Mouse (Mus musculus) midbrain, embryonic 15.5 days (tissue): ENCODE data around the gene Prf1. TPM values are rescaled to one million over a fixed set of nuclear protein-coding genes. Genes with fewer than 3 reads are reported as not detected.
A peak's percentile ranks its signal among the peaks of the same experiment; 100 is the strongest.

ENCODE experiments used
- ATAC-seq: fragments of 200-750 bp; cut with Nextera tagmentation; replicated peaks from 2 replicates; pipeline ENCODE4 v1.8.0; 2017; ENCODE audit warnings: moderate TSS enrichment
- H3K27ac ChIP-seq: fragments of 300-500 bp; sonication (generic); 2 replicates; pipeline ENCODE4 v1.5.1; 2015; ENCODE audit warnings: mild to moderate bottlenecking, inconsistent platforms
- H3K27me3 ChIP-seq: fragments of 300-500 bp; sonication (generic); replicated peaks from 2 replicates; pipeline ENCODE4 v1.6.1; 2015; ENCODE audit warnings: inconsistent platforms
- H3K36me3 ChIP-seq: fragments of 300-500 bp; sonication (generic); replicated peaks from 2 replicates; pipeline ENCODE4 v1.6.1; 2015; ENCODE audit warnings: inconsistent platforms
- H3K4me1 ChIP-seq: fragments of 300-500 bp; sonication (generic); 2 replicates; pipeline ENCODE4 v1.6.1; 2015; ENCODE audit warnings: inconsistent platforms
- H3K4me2 ChIP-seq: fragments of 300-500 bp; sonication (generic); 2 replicates; pipeline ENCODE4 v1.6.1; 2015; ENCODE audit warnings: inconsistent platforms, mild to moderate bottlenecking, moderate library complexity
- H3K4me3 ChIP-seq: fragments of 300-500 bp; sonication (generic); 2 replicates; pipeline ENCODE4 v1.5.1; 2015; ENCODE audit warnings: mild to moderate bottlenecking, inconsistent platforms
- H3K9ac ChIP-seq: fragments of 300-500 bp; sonication (generic); 2 replicates; pipeline ENCODE4 v1.6.1; 2015; ENCODE audit warnings: mild to moderate bottlenecking, inconsistent platforms
- H3K9me3 ChIP-seq: fragments of 300-500 bp; sonication (generic); 2 replicates; pipeline ENCODE4 v1.6.1; 2016; ENCODE audit warnings: inconsistent platforms
- WGBS: fragments of 180-500 bp; shearing (Covaris S2); methylation state at CpG from one replicate; pipeline ENCODE4 v1.1.7; 2015; ENCODE audit warnings: mixed read lengths; 5-methylcytosine and 5-hydroxymethylcytosine counted together
- polyA plus RNA-seq: library from polyadenylated mRNA; unstranded; fragments of >200 nt; fragmentation: Nextera tagmentation; extraction: Ambion mirVana; gene quantifications from 2 replicates; pipeline ENCODE4 v1.2.1, GENCODE M21; 2015

Gene Prf1
- 0.06 TPM in 1 of 2 replicates, not detected in the other for polyA plus RNA-seq

- H3K27me3 ChIP-seq: no peaks in the 10 kb centered on the region
- H3K4me1 ChIP-seq: no peaks in the 10 kb centered on the region
- H3K4me2 ChIP-seq: no peak within 1 kb of the TSS
- no peaks in the 10 kb centered on the region for H3K9me3 ChIP-seq
- no peak for ATAC-seq
- no peak within 1 kb of the TSS for H3K9ac ChIP-seq
- WGBS: 89% methylated on average over 7 of the region's 7 CpGs
- H3K4me3 ChIP-seq: no peak within 1 kb of the TSS
- no peak within 1 kb of the TSS for H3K27ac ChIP-seq
- H3K36me3 ChIP-seq: no peaks in the 10 kb centered on the region
These were observed at the start of gene Prf1 for GRCm38 (mm10) chr10:61297477-61297876. Gene Prf1, plus strand, starts transcription at chr10:61297833.

DNA sequence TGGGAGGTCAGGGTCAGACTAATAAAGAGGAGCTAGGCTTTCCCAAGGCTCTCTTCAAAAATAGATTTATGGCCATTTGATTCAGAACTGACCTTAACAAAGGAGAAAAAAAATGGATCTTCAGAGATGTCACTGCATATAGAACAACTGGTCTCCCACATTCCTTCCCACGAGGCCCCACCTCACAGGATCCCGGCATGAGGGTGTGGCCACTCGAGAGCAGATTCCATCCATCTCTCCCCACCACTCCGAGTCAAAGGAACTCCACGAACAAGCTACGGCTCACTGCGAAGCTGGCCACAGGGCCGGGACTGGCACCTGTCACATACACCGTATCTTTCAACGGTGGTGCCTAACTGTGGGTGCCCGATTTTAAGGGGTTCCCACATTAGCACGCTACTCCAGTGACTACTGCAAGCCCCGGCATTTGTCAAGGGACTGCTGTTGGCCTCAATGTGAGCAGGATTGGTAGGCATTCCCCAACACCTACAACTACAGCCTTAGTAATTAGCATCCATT, 49.0 kb upstream of the Prf1 start:
- Histone ChIP-seq H3K4me1 (no peaks in the 10 kb centered on the region), H3K9ac (no peak overlapping the region), H3K9me3 (no peaks in the 10 kb centered on the region), H3K27me3 (no peaks in the 10 kb centered on the region), H3K27ac (no peak overlapping the region), H3K4me3 (no peak overlapping the region), H3K4me2 (no peak overlapping the region), H3K36me3 (no peaks in the 10 kb centered on the region)
- ATAC-seq: no peak
- WGBS: 90% methylated on average over 13 of the region's 13 CpGs

DNA sequence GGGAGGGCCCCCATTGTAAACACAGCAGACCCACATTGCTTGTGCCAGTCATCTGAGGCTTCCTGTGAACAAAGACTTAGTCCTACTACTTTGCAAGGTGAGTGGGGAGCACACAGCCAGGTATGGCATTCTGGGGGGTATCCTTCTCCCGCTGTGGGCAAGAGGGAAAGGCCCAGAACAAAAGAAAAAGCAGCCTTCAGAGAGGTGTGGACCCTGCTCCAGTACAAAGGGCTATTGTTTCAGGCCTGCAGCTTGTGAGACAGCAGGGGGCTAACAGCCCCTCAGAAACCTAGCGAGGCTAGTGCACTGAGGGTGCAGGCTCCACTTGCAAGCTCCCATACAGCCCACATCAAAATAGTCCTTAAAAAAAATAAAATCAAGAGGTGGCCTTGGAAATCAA, 47.7 kb upstream of the Prf1 start:
- Histone ChIP-seq H3K4me3 (no peak overlapping the region), H3K27me3 (no peaks in the 10 kb centered on the region), H3K9me3 (no peaks in the 10 kb centered on the region), H3K4me2 (no peak overlapping the region), H3K4me1 (no peaks in the 10 kb centered on the region), H3K36me3 (no peaks in the 10 kb centered on the region), H3K9ac (no peak overlapping the region), H3K27ac (no peak overlapping the region)
- WGBS: 14% methylated on average over 2 of the region's 2 CpGs
- no peak for ATAC-seq

GRCm38 (mm10) chr10:61254761-61255160, 42.9 kb upstream of the Prf1 start:
- Histone ChIP-seq H3K4me2 (no peak overlapping the region), H3K4me3 (no peak overlapping the region), H3K9me3 (no peaks in the 10 kb centered on the region), H3K36me3 (no peaks in the 10 kb centered on the region), H3K4me1 (no peaks in the 10 kb centered on the region), H3K9ac (no peak overlapping the region), H3K27me3 (no peaks in the 10 kb centered on the region), H3K27ac (no peak overlapping the region)
- 77% methylated on average over 6 of the region's 6 CpGs for WGBS
- no peak for ATAC-seq

- no peak overlapping the region for H3K27ac ChIP-seq
- no peaks in the 10 kb centered on the region for H3K36me3 ChIP-seq
- WGBS: 83% methylated on average over 8 of the region's 8 CpGs
- H3K9ac ChIP-seq: no peak overlapping the region
- ATAC-seq: no peak
- H3K4me2 ChIP-seq: no peak overlapping the region
- H3K9me3 ChIP-seq: no peaks in the 10 kb centered on the region
- no peaks in the 10 kb centered on the region for H3K27me3 ChIP-seq
- no peak overlapping the region for H3K4me3 ChIP-seq
- H3K4me1 ChIP-seq: no peaks in the 10 kb centered on the region
These were observed 42.4 kb upstream of the Prf1 start for GRCm38 (mm10) chr10:61255190-61255589.

- Histone ChIP-seq H3K4me2 (no peak overlapping the region), H3K27me3 (no peaks in the 10 kb centered on the region), H3K4me3 (no peak overlapping the region), H3K9me3 (no peaks in the 10 kb centered on the region), H3K36me3 (no peaks in the 10 kb centered on the region), H3K27ac (no peak overlapping the region), H3K4me1 (no peaks in the 10 kb centered on the region), H3K9ac (no peak overlapping the region)
- 93% methylated on average over 9 of the region's 9 CpGs for WGBS
- ATAC-seq: no peak
These were observed 41.0 kb upstream of the Prf1 start for GRCm38 (mm10) chr10:61256665-61257064.

DNA sequence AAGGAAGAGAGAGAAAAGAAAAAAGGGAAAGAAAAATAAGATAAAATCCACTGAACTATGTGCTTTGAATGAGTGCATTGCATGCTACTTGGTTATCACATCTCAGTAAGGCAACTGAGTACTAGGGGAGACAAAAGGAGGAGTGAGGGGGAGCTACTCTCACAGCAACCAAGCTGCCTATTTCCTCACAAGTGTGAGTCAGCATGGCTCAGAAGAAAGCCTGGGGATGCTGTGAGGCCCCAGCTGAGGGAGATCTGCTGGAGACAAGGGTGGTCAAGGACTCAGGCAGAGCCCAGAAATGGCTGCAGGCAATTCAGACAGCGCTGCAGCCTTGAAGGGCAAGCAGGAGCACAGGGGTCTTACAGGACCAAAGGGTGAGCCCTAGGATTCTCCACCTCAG, 39.5 kb upstream of the Prf1 start:
- no peaks in the 10 kb centered on the region for H3K27me3 ChIP-seq
- H3K36me3 ChIP-seq: no peaks in the 10 kb centered on the region
- no peak overlapping the region for H3K4me3 ChIP-seq
- ATAC-seq: no peak
- WGBS: 80% methylated on average over 1 of the region's 1 CpGs
- no peaks in the 10 kb centered on the region for H3K4me1 ChIP-seq
- H3K4me2 ChIP-seq: no peak overlapping the region
- no peak overlapping the region for H3K27ac ChIP-seq
- H3K9ac ChIP-seq: no peak overlapping the region
- no peaks in the 10 kb centered on the region for H3K9me3 ChIP-seq

DNA sequence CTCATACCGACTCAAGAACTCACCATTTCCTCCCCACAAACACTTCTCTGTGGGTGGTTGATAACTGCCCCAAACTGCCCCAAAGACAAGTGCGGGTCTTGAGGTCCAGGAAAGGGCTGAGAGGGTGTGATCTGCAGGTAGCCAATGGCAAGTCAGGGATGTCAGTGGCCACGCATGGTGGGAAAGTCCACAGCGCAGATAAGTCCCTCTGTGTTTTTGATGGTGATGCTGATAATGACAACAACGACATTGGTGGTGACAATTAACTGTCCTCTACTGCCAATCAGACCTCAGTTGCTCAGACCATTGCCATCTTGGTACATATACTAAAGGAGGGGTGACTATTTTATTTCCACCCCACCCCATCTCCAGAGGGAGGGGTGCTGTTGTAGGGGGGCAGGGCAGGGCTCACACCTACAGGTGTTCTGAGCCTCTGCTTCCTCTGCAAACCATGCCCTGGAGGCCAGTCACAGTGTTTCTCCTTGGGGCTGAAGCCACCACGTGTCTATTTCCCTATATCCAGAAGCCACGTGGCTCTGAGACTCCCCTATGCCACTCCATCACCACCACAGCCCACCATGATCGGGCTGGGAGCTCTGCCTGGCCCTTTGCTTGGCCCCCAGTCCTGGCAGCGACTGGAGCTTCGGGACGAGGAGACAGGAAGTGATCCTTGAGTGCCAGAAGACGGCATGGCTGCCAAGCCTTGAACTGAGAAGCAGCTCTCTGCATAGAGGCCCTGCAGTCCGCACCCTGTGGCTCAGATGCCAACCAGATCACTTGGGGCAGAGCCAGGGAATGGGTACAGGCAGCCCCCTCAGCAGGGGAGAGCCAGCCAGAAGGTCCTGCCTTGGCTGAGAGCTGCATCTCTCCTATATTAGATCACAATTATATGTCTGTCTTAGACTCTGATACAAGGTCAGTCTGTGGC, 36.1 kb upstream of the Prf1 start:
- Histone ChIP-seq H3K9ac (no peak overlapping the region), H3K4me1 (no peaks in the 10 kb centered on the region), H3K27ac (no peak overlapping the region), H3K4me3 (no peak overlapping the region), H3K4me2 (no peak overlapping the region), H3K36me3 (no peaks in the 10 kb centered on the region), H3K27me3 (no peaks in the 10 kb centered on the region), H3K9me3 (no peaks in the 10 kb centered on the region)
- WGBS: 77% methylated on average over 13 of the region's 13 CpGs
- no peak for ATAC-seq

GRCm38 (mm10) chr10:61263606-61264005, 34.0 kb upstream of the Prf1 start:
- Histone ChIP-seq H3K4me2 (no peak overlapping the region), H3K27me3 (no peaks in the 10 kb centered on the region), H3K9ac (no peak overlapping the region), H3K36me3 (no peaks in the 10 kb centered on the region), H3K9me3 (no peaks in the 10 kb centered on the region), H3K4me1 (no peaks in the 10 kb centered on the region), H3K27ac (no peak overlapping the region), H3K4me3 (no peak overlapping the region)
- no peak for ATAC-seq
- WGBS: 80% methylated on average over 8 of the region's 8 CpGs

DNA sequence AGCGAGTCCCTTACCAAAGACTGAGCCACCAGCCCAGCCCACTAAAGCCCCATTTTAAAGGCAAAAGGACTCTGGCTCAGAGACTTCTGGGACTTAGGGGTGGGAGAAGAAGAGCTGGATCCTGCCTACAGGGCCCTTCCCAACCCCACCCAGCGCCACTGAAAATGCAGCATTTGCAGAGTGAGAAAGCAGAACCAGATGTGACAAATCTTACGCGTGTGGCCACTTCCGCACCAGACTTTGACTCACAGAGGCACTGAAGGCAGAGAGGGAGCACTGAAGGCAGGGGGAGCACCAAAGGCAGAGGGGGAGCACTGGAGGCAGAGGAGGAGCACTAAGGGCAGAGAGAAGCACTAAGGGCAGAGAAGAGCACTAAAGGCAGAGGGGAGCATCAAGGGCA, 30.3 kb upstream of the Prf1 start:
- ATAC-seq: no peak
- no peaks in the 10 kb centered on the region for H3K36me3 ChIP-seq
- H3K27me3 ChIP-seq: peaks cover 6% of the 10 kb centered on the region
- 93% methylated on average over 5 of the region's 5 CpGs for WGBS
- H3K4me1 ChIP-seq: no peaks in the 10 kb centered on the region
- H3K4me2 ChIP-seq: no peak overlapping the region
- H3K27ac ChIP-seq: no peak overlapping the region
- no peak overlapping the region for H3K9ac ChIP-seq
- no peak overlapping the region for H3K4me3 ChIP-seq
- no peaks in the 10 kb centered on the region for H3K9me3 ChIP-seq

DNA sequence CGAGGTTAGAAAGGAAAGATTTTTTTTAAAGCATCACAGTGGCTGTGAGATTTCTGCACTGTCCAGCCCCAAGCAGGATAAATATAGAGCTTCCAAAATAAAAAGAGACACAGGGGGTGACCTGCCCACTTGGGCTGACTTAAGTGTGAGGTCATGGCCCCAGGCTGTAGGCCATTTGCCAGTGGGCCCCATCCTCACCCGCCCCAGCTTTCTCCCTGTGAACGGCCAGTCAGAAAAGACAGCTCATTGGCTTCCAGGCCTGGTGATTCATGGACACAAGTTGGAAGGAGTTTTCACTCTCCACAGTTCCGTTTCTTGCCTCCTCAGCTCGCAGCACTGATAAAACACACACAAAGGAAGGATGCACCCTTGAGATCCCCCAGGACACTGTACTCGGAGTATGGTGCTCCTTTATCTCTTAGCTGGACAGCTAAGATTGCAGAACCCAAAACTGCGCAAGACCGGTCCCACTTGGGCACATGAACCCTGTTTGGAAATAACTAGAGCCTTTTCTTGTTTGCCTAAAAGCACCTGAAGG, 25.5 kb upstream of the Prf1 start:
- ATAC-seq: no peak
- H3K9me3 ChIP-seq: no peaks in the 10 kb centered on the region
- no peak overlapping the region for H3K4me2 ChIP-seq
- H3K36me3 ChIP-seq: no peaks in the 10 kb centered on the region
- H3K4me3 ChIP-seq: no peak overlapping the region
- no peak overlapping the region for H3K9ac ChIP-seq
- H3K27me3 ChIP-seq: peaks cover 22% of the 10 kb centered on the region
- WGBS: 56% methylated on average over 8 of the region's 8 CpGs
- peaks cover 10% of the 10 kb centered on the region for H3K4me1 ChIP-seq
- no peak overlapping the region for H3K27ac ChIP-seq

- Histone ChIP-seq H3K27ac (no peak overlapping the region), H3K27me3 (peaks cover 22% of the 10 kb centered on the region), H3K36me3 (no peaks in the 10 kb centered on the region), H3K4me3 (peak overlapping the region; percentile 51), H3K4me1 (peaks cover 10% of the 10 kb centered on the region), H3K9ac (peak overlapping the region; percentile 46), H3K4me2 (peak overlapping the region; percentile 99), H3K9me3 (no peaks in the 10 kb centered on the region)
- WGBS: 56% methylated on average over 5 of the region's 5 CpGs
- no peak; the same call in 1 of the 2 replicates for ATAC-seq
These were observed 25.0 kb upstream of the Prf1 start for GRCm38 (mm10) chr10:61272631-61273030.
